Mouse (Mus musculus) left cerebral cortex, adult 8-10 months (tissue): ENCODE data around the gene Aoc3. TPM values are rescaled to one million over a fixed set of nuclear protein-coding genes. Genes with fewer than 3 reads are reported as not detected.
"Not testable (repeated sequence)": the region's sequence is repeated elsewhere in the genome, so short reads cannot be mapped to it uniquely, and the experiment has no call there.

Experiments used
- DNase-seq, 2 experiments: peaks; one replicate each; pipeline ENCODE4 v3.0.0; 2022; ENCODE audit warnings: low spot score in 2 of 2
- total RNA-seq, 4 experiments: library from RNA; stranded (reverse); gene quantifications; 2 replicates each; pipeline ENCODE4 v1.2.4; 2022

Gene Aoc3
- total RNA-seq, 4 experiments from 2014 or later, result 0.39 to 0.75 (median 0.59) TPM

DNA sequence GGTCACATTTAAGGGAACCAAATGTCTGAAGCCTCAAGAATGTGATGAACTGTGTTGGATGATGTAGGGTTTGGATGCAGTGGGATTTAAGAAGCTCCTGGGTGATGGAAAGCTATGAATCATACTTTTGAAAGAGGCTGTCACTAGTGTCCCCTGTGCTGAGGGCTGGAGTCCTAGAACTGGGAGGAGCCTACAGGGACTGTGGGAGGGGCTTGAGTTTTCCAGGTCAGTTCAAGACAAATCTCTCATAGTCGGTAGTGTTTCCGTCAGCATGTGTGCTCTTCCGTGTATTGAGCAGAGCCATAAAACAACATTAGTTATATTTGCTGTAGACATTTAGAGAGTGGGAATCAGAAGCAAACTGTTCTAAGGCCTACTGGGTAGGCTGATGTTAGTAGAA, 3.1 kb upstream of the Aoc3 start:
- no peak for DNase-seq

DNA sequence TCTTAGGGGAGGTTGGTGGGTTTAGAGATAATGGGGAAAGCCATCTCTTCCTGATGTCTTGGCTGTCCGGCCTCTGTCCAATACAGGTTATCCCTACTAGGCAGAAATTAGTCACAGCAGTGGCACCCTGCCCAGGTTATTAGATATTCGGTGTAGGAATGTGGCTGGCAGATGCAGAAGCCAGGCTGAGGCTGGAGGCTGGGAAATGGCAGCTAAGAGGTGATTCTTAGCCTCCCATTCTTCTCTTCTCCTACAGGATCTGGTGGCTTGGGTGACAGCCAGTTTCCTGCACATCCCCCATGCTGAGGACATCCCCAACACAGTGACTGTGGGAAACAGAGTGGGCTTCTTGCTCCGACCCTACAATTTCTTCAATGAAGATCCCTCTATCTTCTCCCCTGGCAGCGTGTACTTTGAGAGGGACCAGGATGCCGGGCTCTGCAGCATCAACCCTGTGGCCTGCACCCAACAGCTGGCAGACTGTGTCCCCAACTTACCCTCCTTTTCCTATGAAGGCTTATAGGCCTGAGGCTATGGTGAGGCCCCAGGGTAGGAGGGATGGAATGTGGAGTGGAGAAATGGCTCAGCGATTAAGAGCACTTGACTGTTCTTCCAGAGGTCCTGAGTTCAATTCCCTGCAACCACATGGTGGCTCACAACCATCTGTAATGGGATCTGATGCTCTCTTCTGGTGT, 1.3 kb upstream of the Aoc3 start:
- DNase-seq, result peak in 1 of 2 experiments; percentile 28

DNA sequence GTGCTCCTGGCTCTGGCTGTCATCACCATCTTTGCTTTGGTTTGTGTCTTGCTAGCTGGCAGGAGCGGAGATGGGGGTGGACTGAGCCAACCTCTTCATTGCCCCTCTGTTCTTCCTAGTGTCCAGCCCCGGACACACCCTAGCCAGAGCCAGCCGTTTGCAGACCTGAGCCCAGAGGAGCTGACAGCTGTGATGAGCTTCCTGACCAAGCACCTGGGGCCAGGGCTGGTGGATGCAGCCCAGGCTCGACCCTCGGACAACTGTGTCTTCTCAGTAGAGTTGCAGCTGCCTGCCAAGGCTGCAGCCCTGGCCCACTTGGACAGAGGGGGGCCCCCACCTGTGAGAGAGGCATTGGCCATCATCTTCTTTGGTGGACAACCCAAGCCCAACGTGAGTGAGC, 556 bp downstream of the Aoc3 start:
- DNase-seq, result not testable (repeated sequence)

DNA sequence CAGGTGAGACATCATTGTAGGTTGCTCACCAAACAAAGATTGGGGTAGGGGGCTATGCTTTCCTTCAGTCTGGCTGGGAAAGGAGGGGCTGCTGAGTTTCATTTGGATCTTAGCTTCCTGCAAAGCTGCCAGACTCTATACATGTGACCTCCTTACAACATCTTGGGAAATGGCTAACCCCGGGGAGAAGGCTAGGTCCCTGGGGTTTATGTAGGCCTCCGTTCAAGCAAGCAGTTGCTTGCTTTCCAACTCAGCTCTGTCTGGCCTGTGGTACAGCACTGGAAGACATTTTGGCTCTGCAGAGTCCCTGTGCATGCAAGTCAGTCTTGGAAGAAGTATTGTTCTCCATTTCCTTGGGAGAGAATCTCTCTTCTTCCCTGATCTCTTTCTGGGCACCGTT, 2.1 kb downstream of the Aoc3 start:
- no peak for DNase-seq

DNA sequence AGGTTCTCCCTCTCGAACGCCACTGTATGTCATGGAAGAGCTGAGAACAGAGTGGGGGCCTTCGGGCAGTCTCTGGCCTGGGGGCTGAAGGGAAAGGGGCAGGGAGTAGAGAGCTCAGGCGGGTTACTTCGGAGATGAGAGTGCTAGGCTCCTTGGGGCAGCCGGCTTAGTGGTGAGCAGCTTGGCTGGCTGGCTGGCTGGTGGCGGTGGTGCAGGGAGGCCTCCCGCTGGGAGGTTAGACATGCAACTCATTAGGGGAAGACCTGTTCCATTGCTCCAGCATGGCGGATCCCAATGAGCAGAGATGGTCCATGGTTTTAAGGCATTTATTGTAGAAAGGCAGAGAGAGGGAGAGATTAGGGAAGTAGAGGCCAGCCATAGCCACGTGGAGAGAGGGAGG, 3.6 kb downstream of the Aoc3 start:
- DNase-seq, result no peak

DNA sequence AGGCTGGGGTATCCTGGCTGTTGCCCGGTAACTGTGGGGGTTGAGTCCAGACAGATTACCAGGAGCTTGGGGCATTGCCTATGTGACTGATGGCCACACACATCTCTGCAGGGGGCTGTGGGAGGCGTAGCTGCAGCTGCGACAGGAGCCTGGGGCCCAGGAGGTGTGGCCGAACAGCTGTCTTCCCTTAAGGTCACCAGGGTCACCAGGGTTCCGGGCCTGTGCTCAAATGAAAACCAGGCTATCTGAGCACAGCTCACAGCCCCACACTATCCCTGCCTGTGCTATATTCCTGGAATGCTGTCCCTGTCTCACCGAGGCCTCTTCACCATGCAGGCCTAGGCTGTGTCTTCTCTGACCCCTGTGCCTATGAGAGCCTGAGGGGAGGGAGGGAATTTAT, 4.1 kb downstream of the Aoc3 start:
- no peak for DNase-seq

DNA sequence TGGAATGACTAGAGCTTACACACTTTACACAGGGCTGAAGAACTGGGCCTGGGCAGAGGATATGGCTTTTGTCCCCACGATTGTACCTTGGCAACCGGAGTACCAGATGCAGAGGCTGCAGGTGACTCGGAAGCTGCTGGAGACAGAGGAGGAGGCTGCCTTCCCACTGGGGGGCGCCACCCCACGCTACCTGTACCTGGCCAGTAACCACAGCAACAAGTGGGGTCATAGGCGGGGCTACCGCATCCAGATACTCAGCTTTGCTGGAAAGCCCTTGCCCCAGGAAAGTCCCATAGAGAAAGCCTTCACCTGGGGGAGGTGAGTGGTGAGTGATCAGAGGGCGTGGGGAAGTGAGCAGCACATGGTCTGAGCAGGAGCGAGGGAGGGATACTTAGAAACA, 5.3 kb downstream of the Aoc3 start:
- no peak for DNase-seq

DNA sequence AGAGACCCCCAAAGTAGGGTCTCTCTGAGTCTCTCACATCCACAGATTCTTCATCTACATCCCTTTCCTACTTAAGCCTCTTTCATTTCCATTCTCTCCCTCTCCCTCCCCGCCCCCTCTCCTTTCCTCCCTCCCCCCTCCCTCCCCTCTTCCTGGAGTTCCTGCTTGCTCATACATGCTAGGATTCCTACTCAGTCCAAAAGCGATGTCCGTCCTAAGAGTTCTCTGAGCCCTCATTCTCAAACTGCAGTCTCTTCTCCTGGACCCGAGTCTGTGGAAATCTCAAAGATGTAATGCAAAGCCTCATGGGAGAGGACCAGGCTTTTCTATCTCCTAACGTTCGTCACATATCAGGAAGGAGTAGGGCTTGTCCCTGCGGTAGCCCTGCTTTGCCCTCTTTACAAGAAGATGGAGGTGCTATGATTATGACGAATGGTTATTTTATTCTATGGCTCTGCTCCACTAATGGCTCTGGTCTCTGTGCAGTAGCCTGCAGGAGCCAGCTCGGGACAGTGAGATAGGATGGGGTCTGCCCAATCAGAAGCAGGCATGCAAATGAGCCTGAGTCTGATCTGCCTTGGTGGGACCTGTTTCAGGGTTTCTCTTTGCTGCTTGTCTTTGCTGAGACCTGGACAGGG, 7.8 kb downstream of the Aoc3 start:
- no peak for DNase-seq

DNA sequence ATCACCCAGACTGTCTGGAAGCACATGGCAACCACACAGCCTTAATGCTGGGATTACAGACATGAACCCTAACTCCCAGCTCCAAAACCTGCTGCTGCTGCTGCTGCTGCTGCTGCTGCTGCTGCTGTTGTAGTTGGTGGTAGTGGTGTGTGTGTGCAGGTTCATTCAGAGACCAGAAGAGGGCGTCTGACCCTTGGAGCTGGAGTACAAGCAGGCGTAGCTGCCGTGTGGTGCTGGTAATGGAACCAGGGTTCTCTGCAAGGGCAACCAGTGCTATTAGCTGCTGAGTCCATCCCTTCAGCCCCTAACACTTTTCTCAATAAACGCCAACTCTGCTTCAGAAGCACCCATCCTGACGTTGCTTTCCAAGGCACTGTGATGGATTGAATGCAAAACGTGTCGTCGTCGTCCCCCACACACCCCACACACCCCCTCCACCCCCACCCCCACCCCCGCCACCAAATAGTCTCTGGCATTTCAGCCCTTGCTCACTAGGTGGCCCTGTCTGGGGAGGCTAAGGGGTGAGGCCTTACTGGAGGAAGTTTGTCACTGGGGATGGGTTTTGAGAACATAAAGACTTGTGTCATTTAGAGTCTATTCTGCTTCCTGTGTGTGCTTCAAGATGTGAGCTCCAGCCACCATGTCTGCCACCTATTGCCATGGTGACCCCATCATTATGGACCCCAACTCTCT, 16.8 kb downstream of the Aoc3 start:
- no peak for DNase-seq

DNA sequence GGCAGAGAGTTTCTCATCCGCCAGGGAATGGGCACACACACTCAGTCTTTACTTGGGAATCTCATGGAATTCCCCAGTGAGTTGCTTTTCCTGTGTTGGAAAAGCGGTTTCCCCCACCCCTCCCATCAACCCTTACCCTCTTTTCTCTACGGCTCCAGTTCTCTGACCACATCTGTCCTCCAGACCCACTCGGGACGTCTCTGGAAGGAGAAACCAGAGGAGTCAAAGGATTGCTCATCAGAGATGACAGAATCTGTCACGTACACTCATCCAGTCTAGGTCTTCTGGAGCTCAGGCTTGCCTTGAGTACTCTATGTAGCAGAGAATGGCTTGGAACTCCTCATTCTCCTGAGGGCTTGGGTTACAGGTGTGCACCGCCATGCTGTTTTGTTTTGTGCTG, 18.4 kb downstream of the Aoc3 start:
- DNase-seq, result no peak

DNA sequence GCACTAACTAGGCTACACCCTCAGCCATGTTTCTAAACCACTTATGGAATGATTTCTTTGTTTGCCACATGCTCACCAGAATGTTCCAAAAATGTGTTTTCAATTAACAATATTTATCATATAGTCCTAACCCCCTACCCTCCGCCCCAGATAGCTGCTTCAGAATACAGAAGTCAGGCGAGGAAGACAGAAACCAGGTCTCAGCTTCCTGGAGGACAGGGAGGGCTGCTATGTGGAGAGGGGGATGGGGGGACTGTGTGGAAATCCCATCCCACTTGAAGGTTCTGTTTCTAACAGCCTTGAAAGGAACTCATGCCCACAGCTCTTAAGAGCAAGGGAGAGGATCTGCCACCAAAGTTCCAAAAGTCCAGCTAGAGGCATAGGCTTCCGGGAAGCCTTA, 18.8 kb downstream of the Aoc3 start:
- DNase-seq, result no peak

DNA sequence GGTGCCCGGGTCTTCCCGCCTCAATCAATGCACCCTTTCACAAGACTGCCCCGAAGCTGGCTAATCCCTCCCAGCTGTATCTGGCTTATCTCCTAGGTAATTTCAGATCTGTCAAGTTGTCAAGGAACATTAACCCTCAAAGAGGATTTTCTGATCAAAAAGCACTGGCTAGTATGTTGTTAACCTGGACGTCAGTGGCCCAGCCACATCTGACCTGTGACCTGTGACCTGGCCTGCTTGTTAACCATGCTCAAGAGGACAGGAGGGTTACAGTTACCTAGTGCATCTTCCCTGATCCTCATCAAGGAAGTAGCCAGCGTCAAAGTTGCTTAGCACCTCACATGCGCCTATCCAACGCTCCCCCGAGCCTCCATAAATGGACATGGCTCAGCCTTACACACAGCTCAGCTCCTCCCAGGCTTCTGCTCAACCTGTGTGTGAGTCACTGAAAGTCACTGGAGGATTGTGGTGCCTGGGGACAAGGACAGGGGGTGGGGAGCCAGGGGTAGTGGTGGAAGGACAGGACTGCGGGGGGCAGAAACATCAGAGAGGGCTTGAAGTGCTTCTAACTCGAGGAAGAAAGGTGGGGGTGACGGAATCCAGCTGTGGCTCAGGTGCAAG, 20.8 kb downstream of the Aoc3 start:
- no peak for DNase-seq

DNA sequence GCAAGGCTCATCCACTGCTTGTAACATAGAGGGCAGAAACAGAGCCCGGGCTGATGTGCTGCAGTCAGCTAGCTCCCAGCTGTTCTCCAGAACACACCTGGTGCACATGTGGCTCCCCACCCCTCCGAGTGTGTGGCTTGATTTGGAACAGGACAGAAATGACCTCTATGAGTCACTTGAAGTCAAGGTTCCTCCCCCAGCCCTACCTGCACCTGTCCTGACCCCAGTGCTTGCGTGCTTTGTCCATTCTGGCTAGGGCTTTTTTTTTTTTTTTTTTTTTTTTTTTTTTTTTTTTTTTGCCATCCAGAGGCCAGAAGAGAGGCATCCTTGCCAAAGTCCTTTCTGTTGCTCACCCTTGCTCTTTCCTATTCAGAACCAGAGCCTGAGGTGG, 21.3 kb downstream of the Aoc3 start:
- no peak for DNase-seq

DNA sequence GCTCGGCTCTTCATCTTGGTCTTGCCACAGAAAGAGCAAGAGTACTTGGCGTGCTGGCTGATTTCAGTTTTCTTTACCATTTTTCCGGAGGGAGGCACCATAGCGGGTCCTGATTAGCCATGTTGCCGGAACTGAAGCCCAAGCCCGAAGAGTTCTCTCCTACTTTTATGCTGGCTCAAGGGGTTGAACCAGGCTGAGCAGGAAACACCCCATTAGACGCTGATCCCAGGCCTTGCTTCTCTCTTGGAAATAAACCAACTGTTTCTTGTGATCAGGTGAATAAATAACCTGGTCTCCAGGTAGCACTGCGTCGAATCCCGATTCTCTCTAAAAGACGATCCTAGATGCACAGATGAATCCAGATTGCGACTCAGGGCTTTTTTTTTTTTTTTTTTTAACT, 23.0 kb downstream of the Aoc3 start:
- DNase-seq, result no peak

DNA sequence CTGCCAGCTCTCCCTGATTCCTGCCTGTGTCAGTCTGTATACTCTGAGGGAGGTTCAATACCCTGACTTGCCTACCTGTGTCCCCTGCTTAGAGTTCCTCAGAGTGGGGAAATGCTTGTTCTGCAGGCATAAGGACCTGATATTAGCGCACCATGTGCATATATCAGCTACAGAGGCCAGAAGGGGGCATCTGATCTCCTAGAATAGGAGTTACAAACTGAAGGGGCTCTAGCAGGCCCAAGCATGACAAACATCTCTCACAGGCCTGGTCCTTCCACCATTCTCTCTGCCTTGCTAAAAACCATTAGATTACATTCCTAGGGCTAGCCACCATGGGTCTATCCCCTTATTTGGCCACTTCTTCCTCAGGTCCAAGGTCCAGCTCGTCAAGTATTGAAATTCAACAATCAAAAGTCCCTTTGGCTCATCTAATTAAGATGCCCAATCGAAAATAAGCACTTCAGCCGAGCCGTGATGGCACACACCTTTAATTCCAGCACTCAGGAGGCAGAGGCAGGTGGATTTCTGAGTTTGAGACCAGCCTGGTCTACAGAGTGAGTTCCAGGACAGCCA, 24.1 kb downstream of the Aoc3 start:
- no peak for DNase-seq

DNA sequence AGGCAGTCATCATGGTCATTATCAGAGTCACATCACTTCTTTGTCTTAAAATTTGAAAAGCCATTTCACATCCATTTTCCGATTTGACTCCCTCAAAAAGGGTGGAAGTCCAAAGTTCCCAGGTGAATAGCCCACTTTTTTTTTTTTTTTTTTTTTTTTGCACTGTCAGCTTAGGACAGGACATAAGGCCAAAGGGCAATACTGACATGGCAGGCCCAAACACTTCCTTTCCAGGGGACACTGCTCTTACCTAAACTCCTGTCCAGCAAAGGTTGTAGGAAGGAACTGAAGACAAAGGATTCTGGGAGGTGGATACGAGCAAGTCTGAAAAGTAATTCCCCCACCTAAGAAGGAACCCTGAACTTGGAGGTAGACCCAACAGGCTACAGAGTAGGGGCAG, 25.5 kb downstream of the Aoc3 start:
- no peak for DNase-seq

DNA sequence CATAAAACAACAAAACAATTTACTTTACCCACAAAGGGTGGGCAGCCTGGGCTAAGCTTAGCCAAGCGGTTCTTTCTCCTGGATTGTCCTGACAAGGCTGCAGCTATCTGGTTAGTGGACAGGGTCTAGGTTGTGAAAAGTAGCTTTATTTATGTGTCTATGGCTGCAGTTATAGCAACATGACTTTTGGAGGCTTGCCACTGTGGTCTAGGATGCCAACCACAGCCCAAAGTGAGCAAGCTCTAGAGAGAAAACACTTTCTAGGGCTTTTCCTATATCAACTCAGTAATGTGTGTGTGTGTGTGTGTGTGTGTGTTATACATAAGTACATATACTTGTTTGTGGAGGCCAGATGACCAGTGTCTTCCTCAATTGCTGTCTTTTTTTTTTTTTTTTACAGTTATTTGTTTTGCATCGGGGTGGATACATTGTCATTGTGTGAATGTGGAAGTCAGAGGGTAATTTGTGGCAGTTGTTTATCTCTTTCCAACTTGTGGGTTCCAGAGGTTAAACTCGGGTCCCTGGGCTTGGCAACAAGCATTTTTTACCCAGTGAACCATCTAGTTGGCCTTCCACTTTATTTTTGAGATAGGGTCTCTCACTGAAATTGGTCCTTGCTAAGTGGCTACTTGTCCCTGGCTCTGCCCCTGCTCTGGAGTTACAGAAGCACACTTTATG, 27.2 kb downstream of the Aoc3 start:
- DNase-seq, result no peak

DNA sequence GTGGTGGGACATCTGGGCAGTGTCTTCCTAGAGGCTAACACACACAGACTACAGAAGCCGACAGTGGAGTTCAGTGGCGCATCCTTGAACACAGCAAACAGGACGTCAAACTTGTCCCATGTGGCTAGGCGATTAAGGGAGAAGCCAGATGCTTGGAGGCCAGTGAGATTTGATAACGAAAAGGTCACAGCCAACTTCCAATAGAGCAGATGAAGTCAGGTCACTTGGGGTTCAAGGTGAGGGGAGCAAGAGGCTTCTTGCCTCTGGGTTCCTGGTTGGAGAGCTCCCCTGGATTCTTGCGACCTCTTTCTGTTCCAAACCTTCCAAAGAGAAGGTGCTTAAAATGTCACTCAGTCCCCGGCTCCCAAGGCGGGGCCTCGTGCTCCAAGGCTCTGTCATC, 29.4 kb downstream of the Aoc3 start:
- no peak for DNase-seq

DNA sequence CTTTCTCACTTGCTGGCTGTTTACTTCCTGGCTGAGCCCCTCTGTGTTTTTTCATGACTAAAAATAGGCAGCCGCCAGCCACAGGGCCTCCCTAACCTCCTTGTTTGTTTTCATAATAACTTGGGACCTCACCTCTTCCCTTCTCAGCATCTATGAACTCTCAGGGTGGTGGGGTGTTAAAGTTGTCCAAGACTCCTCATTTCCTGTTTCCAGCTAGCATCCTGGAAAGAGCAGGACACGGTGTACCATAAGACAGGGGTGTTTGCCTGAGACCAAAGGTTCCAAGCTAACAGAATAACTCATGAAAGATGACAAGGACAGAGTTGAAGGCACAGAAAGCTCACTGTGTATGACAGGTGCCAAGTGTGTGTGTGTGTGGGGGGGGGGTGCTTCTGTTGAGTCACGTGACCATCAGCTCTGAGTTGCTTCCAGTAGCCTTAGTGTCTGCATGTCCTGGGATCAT, 30.3 kb downstream of the Aoc3 start:
- no peak for DNase-seq

DNA sequence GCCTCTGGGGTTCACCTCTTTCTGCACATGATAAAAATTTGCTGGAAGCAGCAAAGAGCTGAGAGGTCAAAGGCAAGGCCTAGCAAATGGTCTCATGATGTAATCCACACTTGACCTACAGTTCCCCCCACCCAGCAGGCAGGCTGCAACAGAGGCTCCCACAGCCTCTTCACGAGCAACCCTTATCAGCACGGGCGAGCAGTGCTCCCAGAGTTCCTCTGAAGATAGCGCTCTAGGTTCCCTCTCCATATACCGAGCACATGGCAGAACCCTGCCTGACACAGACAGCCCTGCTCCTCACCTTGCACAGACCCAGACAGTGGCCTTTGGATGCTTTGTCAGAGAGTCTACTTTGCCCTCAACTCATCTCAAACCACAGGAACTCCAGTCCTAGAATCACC, 34.1 kb downstream of the Aoc3 start:
- no peak for DNase-seq

DNA sequence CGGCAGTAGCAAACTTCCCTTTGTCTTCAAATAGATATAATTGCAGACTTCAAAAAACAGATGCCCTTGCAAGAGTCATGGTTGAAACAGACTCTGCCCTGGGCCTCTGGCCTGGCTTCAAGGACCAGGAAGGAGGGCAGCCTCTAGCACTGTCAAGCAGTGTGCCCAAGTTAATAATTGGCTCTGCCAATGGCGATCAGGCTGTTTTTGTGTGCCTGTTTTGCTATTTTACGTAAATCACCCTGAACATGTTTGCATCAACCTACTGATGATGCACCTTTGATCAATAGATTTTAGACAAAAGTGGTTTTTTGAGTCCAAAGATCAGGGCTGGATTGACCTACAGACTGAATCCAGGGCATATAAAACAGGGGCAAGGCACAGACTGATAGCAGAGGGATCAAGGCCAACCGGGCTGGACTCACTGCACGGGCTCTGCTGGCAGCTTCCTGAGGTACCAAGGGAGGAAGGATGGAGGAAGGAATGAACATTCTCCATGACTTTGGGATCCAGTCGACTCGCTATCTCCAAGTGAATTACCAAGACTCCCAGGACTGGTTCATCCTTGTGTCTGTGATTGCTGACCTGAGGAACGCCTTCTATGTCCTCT, 37.0 kb downstream of the Aoc3 start, which contains the start of gene G6pc:
Gene G6pc, plus strand, starts transcription at position 236 of the 610 bp plus-strand sequence.
- no peak for DNase-seq
